Mouse (Mus musculus) midbrain, embryonic 16.5 days (tissue): Measurements from ENCODE around the gene Acoxl. TPM values are rescaled to one million over a fixed set of nuclear protein-coding genes. Genes with fewer than 3 reads are reported as not detected.

Source experiments
- ATAC-seq: fragments of 200-750 bp; cut with Nextera tagmentation; 2 replicates; pipeline ENCODE4 v1.8.0; 2017; ENCODE audit warnings: moderate TSS enrichment
- H3K27ac ChIP-seq: fragments of 300-500 bp; sonication (generic); 2 replicates; pipeline ENCODE4 v1.5.1; 2014; ENCODE audit warnings: mild to moderate bottlenecking, low read length, mixed read lengths
- H3K27me3 ChIP-seq: fragments of 300-500 bp; sonication (generic); 2 replicates; pipeline ENCODE4 v1.6.1; 2014; ENCODE audit warnings: low read depth, low read length, mixed read lengths; ENCODE audit not compliant: control insufficient read depth, insufficient read depth
- H3K36me3 ChIP-seq: fragments of 300-500 bp; sonication (generic); 2 replicates; pipeline ENCODE4 v1.6.1; 2014; ENCODE audit warnings: mild to moderate bottlenecking, low read length, moderate library complexity, mixed read lengths; ENCODE audit not compliant: control insufficient read depth, insufficient read depth
- H3K4me1 ChIP-seq: fragments of 300-500 bp; sonication (generic); 2 replicates; pipeline ENCODE4 v1.6.1; 2014; ENCODE audit warnings: mild to moderate bottlenecking, low read length, mixed read lengths; ENCODE audit not compliant: control insufficient read depth, insufficient read depth
- H3K4me2 ChIP-seq: fragments of 300-500 bp; sonication (generic); 2 replicates; pipeline ENCODE4 v1.6.1; 2014; ENCODE audit warnings: mild to moderate bottlenecking, low read length, mixed read lengths
- H3K4me3 ChIP-seq: fragments of 300-500 bp; sonication (generic); 2 replicates; pipeline ENCODE4 v1.5.1; 2014; ENCODE audit warnings: low read depth, mild to moderate bottlenecking, low read length, moderate library complexity, mixed read lengths
- H3K9ac ChIP-seq: fragments of 300-500 bp; sonication (generic); 2 replicates; pipeline ENCODE4 v1.6.1; 2014; ENCODE audit warnings: low read depth, low read length, mixed read lengths
- H3K9me3 ChIP-seq: fragments of 300-500 bp; sonication (generic); replicated peaks from 2 replicates; pipeline ENCODE4 v1.6.1; 2014; ENCODE audit warnings: mild to moderate bottlenecking, low read length, mixed read lengths; ENCODE audit not compliant: control insufficient read depth, poor library complexity, severe bottlenecking
- WGBS: fragments of 180-500 bp; shearing (Covaris S2); extraction: QIAGEN DNeasy Blood & Tissue Kit; methylation state at CpG from one replicate; pipeline ENCODE4 v1.1.7; 2014; 5-methylcytosine and 5-hydroxymethylcytosine counted together
- polyA plus RNA-seq: library from polyadenylated mRNA; unstranded; fragments of >200 nt; fragmentation: Nextera tagmentation; extraction: Ambion mirVana; gene quantifications from 2 replicates; pipeline ENCODE4 v1.2.1, GENCODE M21; 2015

The Acoxl gene
- polyA plus RNA-seq, 1 experiment from 2014 or later, result not detected

DNA sequence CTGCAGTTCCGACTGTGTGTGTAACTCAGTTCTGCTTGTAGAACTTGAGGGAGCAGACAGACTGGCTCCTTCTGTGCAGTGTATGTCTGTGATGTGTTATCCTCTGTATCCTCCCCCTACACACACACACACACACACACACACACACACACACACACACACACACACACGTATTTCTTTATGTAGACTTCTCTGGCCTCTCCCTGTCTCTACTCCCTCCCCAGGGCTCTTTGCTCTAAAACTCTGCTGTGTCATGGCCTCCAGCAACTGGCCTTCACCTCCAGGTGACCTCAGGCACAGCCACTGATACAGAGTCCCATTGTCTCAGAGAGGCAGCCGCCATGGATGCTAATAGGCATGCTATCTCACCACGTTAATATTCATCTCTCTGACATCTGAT lies 276.9 kb downstream of the Acoxl start:
- H3K4me2 ChIP-seq, result no peak overlapping the region
- H3K4me1 ChIP-seq, result no peaks in the 10 kb centered on the region
- no peak for ATAC-seq
- no peaks in the 10 kb centered on the region for H3K9me3 ChIP-seq
- WGBS, result 49% methylated on average over 4 of the region's 4 CpGs
- H3K27me3 ChIP-seq, result no peaks in the 10 kb centered on the region
- no peaks in the 10 kb centered on the region for H3K36me3 ChIP-seq
- no peak overlapping the region for H3K27ac ChIP-seq
- no peak overlapping the region for H3K9ac ChIP-seq
- H3K4me3 ChIP-seq, result no peak overlapping the region

DNA sequence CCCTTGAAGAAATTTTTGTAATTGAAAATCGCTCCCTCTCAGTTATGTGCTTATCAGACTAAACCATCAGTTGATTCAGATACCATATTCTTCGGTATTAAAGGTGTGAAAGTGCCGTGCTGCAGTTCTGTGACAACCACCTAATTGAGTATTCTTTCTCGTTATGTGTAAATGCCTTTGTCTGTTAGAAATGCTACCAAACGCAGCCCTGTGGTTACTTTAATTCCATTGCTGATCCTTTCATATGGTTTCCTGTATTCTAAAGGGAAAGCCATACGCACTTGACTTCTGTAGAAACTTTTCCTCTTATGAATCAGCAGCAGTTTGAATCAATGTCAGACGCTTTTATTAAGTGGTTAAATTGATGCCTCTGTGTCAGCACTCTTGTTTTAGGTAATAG lies 278.9 kb downstream of the Acoxl start:
- Histone ChIP-seq H3K36me3 (no peaks in the 10 kb centered on the region), H3K27me3 (peaks cover 7% of the 10 kb centered on the region; the same call in 1 of the 2 replicates), H3K27ac (no peak overlapping the region), H3K4me2 (no peak overlapping the region), H3K4me1 (peaks cover 1% of the 10 kb centered on the region), H3K9ac (no peak overlapping the region), H3K4me3 (no peak overlapping the region), H3K9me3 (no peaks in the 10 kb centered on the region)
- 71% methylated on average over 7 of the region's 7 CpGs for WGBS
- no peak for ATAC-seq

DNA sequence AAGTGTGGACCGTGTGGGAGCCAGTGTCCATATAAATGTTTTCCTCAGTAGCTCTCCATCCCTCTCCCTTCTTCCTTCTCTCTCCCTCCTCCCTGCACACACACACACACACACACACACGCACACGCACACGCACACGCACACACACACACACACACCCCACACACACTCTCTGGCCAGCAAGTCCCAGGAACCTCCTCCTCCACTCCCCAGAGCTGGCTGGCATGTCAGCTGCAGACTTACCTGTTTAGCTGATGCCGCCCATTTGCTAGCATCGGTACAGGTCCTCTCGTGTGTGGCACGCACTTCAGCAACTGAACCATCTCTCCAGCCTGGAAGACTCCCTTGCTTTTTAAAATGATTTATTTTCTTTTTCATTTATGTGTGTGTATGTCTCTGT lies 280.3 kb downstream of the Acoxl start:
- Histone ChIP-seq H3K9ac (no peak overlapping the region), H3K27ac (no peak overlapping the region)
- ATAC-seq, result no peak

DNA sequence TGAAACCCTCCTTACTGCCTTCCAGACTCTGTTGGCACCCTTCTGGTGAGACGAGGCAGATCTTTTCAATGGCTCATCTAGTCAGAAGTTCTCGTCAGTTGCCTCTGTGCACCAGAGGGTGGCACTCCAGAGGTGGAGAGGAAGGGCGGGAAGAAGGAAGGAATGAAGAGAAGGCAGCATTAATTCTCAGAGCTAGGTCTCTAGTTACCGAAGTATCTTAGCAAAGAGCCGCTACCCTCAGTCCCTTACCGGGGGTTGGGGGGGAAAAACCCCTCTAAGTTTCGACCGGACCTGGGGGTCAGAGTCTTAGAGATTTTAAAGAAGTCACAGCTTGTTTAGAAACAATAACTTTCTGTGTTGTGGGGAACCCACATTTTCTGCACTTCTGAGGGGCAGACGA lies 283.8 kb downstream of the Acoxl start:
- peaks cover 20% of the 10 kb centered on the region for H3K27me3 ChIP-seq
- under 1% methylated on average over 9 of the region's 9 CpGs for WGBS
- H3K4me2 ChIP-seq, result peak overlapping the region; percentile 99
- H3K27ac ChIP-seq, result no peak overlapping the region
- no peak overlapping the region for H3K9ac ChIP-seq
- H3K36me3 ChIP-seq, result no peaks in the 10 kb centered on the region
- no peak for ATAC-seq
- H3K9me3 ChIP-seq, result no peaks in the 10 kb centered on the region
- peaks cover 31% of the 10 kb centered on the region for H3K4me1 ChIP-seq
- H3K4me3 ChIP-seq, result peak overlapping the region; percentile 19; the same call in 1 of the 2 replicates

More for the DNA sequence above, 280.3 kb downstream of the Acoxl start:
- WGBS, result 95% methylated on average over 9 of the region's 9 CpGs
- Histone ChIP-seq H3K4me3 (no peak overlapping the region), H3K36me3 (no peaks in the 10 kb centered on the region), H3K4me2 (no peak overlapping the region), H3K27me3 (peaks cover 13% of the 10 kb centered on the region; the same call in 1 of the 2 replicates), H3K4me1 (peaks cover 15% of the 10 kb centered on the region), H3K9me3 (no peaks in the 10 kb centered on the region)

DNA sequence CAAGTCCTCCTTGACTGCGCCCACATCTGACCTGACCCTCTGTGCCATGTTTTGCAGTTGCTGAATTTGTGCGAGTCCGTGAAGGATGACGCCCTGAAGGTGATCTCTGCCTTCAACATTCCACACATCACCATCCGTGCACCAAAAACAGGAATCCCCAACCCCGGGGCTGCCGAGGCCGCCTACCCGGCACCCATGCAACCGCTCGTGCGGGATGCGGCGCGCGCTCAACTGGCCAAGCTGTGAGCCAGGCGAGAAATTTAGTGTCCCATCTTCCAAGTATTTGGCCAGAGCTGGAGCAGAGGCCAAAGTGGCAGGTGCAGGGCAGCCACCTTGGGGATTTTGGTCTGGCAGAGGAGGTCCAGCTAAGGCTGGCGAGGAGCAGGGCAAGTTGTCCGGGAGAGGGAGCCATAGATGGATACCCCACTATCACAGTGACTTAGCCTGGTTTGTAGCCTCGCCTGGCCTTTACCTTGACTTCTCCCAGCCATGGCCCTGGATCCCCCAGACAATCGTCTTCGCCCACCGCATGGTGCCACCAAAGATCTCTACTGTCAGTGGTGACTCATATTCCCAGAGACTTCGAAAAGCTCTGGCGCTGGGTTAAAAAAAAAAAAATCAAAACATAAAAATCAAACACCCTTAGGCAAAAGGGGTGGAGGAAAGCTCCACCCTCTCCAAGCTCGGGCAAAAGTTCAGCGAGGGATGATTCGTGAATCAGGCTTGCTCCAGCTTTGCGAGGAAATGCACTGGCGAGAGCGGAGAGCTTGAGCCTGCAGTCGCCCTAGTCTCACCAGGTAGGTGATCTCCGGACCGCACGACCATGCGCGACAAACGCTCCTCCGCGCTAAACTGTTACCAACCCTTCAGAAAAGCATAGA lies 284.5 kb downstream of the Acoxl start:
- Histone ChIP-seq H3K9me3 (no peaks in the 10 kb centered on the region), H3K27me3 (peaks cover 20% of the 10 kb centered on the region), H3K9ac (no peak overlapping the region), H3K27ac (no peak overlapping the region), H3K4me2 (peak overlapping the region; percentile 99), H3K4me3 (peak overlapping the region; percentile 22; the same call in 1 of the 2 replicates), H3K36me3 (no peaks in the 10 kb centered on the region), H3K4me1 (peaks cover 34% of the 10 kb centered on the region)
- no peak for ATAC-seq
- WGBS, result 3% methylated on average over 40 of the region's 40 CpGs

DNA sequence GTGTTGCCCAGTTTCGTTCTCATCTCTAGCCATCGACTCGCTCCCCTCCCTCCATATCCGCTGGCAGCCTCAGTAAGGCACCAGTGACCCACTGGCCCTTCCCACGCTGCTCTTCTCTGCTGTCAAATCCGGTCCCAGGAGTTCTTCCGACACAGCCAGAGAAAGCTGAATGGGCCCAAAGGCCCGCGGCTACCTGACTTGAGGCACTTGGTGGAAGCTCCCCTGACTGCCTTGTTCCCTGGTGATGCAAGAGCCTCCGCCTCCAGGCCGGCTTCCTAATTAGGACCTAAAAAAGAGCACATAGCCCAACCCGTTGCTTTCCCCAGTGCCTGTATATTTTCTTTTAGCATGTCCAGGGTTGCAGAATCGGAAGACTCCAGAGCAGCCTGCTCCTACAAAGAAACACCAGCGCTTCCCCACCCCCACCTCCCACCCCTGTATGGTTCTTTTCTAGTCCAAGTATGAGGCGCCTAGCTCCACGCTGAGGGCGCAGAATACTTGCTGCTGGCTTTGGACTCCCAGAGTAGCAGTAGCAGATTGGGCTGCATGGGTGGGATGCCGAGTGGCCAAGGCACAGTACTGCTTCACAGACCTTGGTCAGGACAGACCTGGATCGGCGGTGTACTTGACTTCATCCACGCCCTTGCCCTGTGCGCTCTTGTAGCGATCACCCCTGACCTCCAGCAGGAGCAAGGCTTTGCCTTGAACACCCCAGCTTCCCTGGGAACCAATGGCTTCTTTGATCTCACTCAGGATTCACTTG lies 285.4 kb downstream of the Acoxl start:
- Histone ChIP-seq H3K27me3 (peaks cover 20% of the 10 kb centered on the region), H3K4me3 (peak overlapping the region; percentile 74), H3K27ac (no peak overlapping the region), H3K4me1 (peaks cover 40% of the 10 kb centered on the region), H3K9ac (no peak overlapping the region), H3K9me3 (no peaks in the 10 kb centered on the region), H3K36me3 (no peaks in the 10 kb centered on the region), H3K4me2 (peak overlapping the region; percentile 99)
- WGBS, result 3% methylated on average over 23 of the region's 23 CpGs
- no peak for ATAC-seq

DNA sequence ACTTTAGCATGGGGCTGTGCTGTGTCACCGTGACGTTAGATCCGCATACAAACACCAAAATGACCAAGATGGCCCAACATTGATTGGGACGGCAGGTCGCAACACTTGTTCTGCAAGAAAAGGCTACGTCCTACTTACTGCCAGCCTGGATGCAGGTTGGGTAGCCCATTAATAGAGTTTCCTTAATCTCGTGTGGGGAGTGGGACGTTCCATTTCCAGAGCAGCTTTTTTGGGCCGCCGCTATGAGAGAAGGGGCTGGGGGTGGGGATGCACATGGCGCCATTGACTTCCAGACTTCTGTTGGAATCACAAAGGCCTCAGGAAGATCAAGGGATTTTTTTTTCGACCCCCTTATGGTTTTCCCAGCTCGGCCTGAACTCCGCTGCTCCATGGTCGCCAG lies 286.0 kb downstream of the Acoxl start:
- peaks cover 20% of the 10 kb centered on the region for H3K27me3 ChIP-seq
- no peaks in the 10 kb centered on the region for H3K9me3 ChIP-seq
- 0 out of 2 replicates have a peak overlapping the region, but pooled peaks have one; percentile 6 for H3K9ac ChIP-seq
- no peaks in the 10 kb centered on the region for H3K36me3 ChIP-seq
- peaks cover 40% of the 10 kb centered on the region for H3K4me1 ChIP-seq
- H3K4me2 ChIP-seq, result peak overlapping the region; percentile 99
- no peak for ATAC-seq
- peak overlapping the region; percentile 74 for H3K4me3 ChIP-seq
- WGBS, result 2% methylated on average over 15 of the region's 15 CpGs
- no peak overlapping the region for H3K27ac ChIP-seq

DNA sequence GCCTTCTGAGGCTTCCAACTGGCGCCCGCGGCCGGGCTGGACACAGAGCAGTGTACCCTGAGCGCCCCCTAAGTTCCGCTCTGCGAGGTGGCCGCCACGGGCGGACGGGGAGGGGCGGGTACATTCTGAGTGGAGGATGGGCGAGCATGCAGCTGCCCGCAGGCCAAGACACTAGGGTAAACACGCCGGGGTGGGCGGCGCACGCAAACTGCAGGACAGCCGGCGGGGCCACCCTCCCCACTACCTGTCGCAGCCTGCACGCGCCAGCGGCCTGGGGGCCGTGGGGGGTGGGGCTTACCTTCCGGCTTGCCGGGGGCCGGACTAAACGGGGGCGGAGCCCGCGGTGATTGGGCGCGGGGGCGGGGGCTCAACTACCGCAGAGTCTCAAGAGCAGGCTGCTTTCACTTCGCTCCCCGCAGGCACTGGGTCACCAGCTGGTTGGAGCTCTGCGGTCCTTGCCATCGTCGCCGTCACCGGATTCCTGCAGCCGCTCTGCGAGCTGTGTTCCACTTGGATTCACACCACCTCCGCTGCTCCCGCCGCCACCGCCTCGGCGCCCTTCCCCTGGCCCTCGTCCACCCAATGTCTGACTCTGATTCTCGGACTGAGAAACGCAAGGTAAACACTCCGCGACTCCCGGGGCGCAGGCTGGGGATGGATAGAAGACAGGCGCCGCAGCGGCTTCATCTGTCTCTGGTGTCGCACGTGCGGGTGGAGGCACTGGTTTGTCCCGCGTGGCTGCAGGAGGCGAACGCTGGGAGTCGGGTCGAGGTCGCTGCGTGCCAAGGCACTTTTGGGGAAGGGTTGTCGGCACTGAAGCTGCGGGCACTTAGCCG lies 287.2 kb downstream of the Acoxl start, which contains the start of gene Bcl2l11:
TSS of gene Bcl2l11 (plus strand) at position 404 of the 836 bp plus-strand sequence.
- Histone ChIP-seq H3K36me3 (no peaks in the 10 kb centered on the region), H3K9ac (peak within 1 kb of the TSS; percentile 71), H3K4me3 (peak within 1 kb of the TSS; percentile 74), H3K4me2 (peak within 1 kb of the TSS; percentile 99), H3K4me1 (peaks cover 40% of the 10 kb centered on the region), H3K27ac (peak within 1 kb of the TSS; percentile 44), H3K27me3 (peaks cover 20% of the 10 kb centered on the region), H3K9me3 (no peaks in the 10 kb centered on the region)
- peak; percentile 79 for ATAC-seq
- under 1% methylated on average over 68 of the region's 76 CpGs for WGBS
